Mouse (Mus musculus): Measurements from ENCODE around the gene Olfr1101. TPM values are rescaled to one million over a fixed set of nuclear protein-coding genes. Genes with fewer than 3 reads are reported as not detected.

The Olfr1101 gene
- not detected in 2 replicates for polyA plus RNA-seq (2012; rRNA removed)

DNA sequence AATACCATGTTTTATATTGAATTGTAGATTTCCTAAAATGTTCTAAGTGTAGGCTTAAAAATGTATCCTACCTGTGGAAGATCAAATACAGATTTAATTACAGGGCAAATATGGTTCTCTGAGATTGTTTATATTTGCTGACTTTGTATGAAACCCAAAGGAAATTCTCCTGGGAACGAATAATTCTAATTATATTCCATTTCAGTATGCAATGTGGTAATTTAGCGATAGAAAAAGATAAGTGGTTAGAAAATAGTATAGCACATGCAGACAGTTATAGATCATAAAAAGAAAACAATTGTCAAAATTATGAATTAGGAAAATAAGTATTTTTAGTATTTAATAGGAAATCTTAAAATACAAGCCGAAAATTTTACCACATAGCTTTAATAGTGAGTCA is at the start of gene Olfr1101:
Gene Olfr1101, minus strand, starts transcription at position 101 of the 400 bp plus-strand sequence.
- DNase-seq (ENCODE audit: low read depth): no peak
- TF ChIP-seq CTCF (IDR thresholded peaks at IDR 0.05; ENCODE audit: borderline replicate concordance, extremely low read depth, insufficient read depth, insufficient read length) (no peak), POLR2A (IDR thresholded peaks at IDR 0.05; ENCODE audit: borderline replicate concordance, extremely low read depth, insufficient read depth, insufficient read length, poor library complexity, severe bottlenecking) (no peak)

- DNase-seq (ENCODE audit: low read depth): no peak
- TF ChIP-seq CTCF (IDR thresholded peaks at IDR 0.05; ENCODE audit: borderline replicate concordance, extremely low read depth, insufficient read depth, insufficient read length) (no peak), POLR2A (IDR thresholded peaks at IDR 0.05; ENCODE audit: borderline replicate concordance, extremely low read depth, insufficient read depth, insufficient read length, poor library complexity, severe bottlenecking) (no peak)
Observed at GRCm38 (mm10) chr2:87036431-87036830, 45.4 kb upstream of the Olfr1101 start, which contains the start of gene Olfr1105. Gene Olfr1105, minus strand, starts transcription at chr2:87036531.

DNA sequence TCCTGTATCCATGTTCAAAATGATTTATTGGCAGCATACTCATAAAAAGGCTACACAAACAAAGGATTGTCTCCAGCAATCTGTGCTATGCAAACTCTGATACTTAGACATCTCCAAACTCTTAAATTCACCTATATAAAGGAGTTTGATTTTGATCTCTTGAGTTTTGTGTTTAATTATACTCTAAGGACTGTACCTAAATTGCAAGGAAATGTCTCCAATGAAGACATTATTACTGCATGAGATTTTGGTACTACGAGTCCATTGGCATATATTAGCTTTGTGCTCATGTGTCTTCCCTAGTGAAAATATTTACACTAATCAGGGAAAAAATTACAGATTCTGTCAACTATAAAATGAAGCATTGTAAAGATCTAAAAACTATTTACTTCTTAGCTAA is 36.0 kb upstream of the Olfr1101 start, which contains the start of gene Olfr1104:
Gene Olfr1104, minus strand, starts transcription at position 101 of the 400 bp plus-strand sequence.
- TF ChIP-seq POLR2A (IDR thresholded peaks at IDR 0.05; ENCODE audit: borderline replicate concordance, extremely low read depth, insufficient read depth, insufficient read length, poor library complexity, severe bottlenecking) (no peak), CTCF (IDR thresholded peaks at IDR 0.05; ENCODE audit: borderline replicate concordance, extremely low read depth, insufficient read depth, insufficient read length) (no peak)
- no peak for DNase-seq (ENCODE audit: low read depth)

DNA sequence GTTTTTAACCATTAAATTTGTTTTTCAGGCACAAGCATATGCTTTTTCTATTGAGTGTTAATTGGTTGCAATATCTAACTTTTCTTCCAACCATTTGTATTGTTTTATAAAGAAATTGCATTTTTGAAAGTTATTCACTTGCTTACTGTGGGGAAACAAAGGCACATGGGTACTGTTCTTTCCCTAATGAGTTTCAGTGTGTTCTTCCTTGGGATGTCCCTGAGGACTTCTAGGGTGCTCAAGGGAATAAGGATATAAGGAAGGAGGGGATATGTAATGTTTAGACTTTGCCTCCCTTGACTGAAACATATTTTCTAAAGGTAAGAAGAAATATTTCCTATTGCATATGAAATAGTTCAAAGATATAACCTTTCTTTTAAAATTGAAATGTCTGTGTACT is 7.1 kb upstream of the Olfr1101 start, which contains the start of gene Olfr1102:
Gene Olfr1102, plus strand, starts transcription at position 301 of the 400 bp plus-strand sequence.
- TF ChIP-seq POLR2A (IDR thresholded peaks at IDR 0.05; ENCODE audit: borderline replicate concordance, extremely low read depth, insufficient read depth, insufficient read length, poor library complexity, severe bottlenecking) (no peak), CTCF (IDR thresholded peaks at IDR 0.05; ENCODE audit: borderline replicate concordance, extremely low read depth, insufficient read depth, insufficient read length) (no peak)

DNA sequence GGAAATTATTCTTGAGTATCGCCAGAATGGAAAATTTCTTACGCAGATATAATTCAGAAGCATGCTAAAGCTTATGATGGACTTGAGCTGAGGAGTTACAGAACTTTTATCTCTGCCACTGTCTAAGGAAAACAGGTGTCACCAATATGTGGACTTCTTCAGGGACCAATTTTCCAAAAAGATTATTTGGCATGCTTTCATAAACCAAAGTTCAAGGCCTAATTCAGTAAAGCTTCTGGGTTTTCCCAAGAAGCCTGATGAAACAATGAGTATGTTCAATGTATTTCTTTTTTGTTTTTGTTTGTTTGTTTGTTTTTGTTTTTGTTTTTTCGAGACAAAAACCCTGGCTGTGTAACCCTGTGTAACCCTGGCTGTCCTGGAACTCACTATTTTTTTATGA is 11.2 kb downstream of the Olfr1101 start, which contains the start of gene Olfr1100:
Gene Olfr1100, minus strand, starts transcription at position 101 of the 400 bp plus-strand sequence.
- TF ChIP-seq POLR2A (IDR thresholded peaks at IDR 0.05; ENCODE audit: borderline replicate concordance, extremely low read depth, insufficient read depth, insufficient read length, poor library complexity, severe bottlenecking) (no peak), CTCF (IDR thresholded peaks at IDR 0.05; ENCODE audit: borderline replicate concordance, extremely low read depth, insufficient read depth, insufficient read length) (no peak)

More for the DNA sequence above, 7.1 kb upstream of the Olfr1101 start, which contains the start of gene Olfr1102:
- DNase-seq (ENCODE audit: low read depth): no peak

GRCm38 (mm10) chr2:86960593-86960992 is 30.4 kb downstream of the Olfr1101 start, which contains the start of gene Olfr1099:
Gene Olfr1099, minus strand, starts transcription at chr2:86960693.
- TF ChIP-seq POLR2A (IDR thresholded peaks at IDR 0.05; ENCODE audit: borderline replicate concordance, extremely low read depth, insufficient read depth, insufficient read length, poor library complexity, severe bottlenecking) (no peak), CTCF (IDR thresholded peaks at IDR 0.05; ENCODE audit: borderline replicate concordance, extremely low read depth, insufficient read depth, insufficient read length) (no peak)
- no peak for DNase-seq (ENCODE audit: low read depth)

More for the DNA sequence above, 11.2 kb downstream of the Olfr1101 start, which contains the start of gene Olfr1100:
- no peak for DNase-seq (ENCODE audit: low read depth)

Other genes starting within 250 kb of the Olfr1101 start
- not detected in 2 replicates for gene Olfr1090, start 232.2 kb downstream of the Olfr1101 start, polyA plus RNA-seq (2012; rRNA removed)
- not detected in 2 replicates for gene Olfr1093, start 208.7 kb downstream of the Olfr1101 start, polyA plus RNA-seq (2012; rRNA removed)
- not detected in 2 replicates for gene Olfr141, start 181.2 kb downstream of the Olfr1101 start, polyA plus RNA-seq (2012; rRNA removed)
- gene Olfr1094, start 166.6 kb downstream of the Olfr1101 start, polyA plus RNA-seq (2012; rRNA removed): not detected in 2 replicates
- not detected in 2 replicates for gene Olfr1095, start 139.5 kb downstream of the Olfr1101 start, polyA plus RNA-seq (2012; rRNA removed)
- not detected in 2 replicates for gene Gm13723, start 116.4 kb downstream of the Olfr1101 start, polyA plus RNA-seq (2012; rRNA removed)
- gene Olfr1097, start 99.0 kb downstream of the Olfr1101 start, polyA plus RNA-seq (2012; rRNA removed): not detected in 2 replicates
- gene Olfr1098, start 66.7 kb downstream of the Olfr1101 start, polyA plus RNA-seq (2012; rRNA removed): not detected in 2 replicates
- not detected in 2 replicates for gene Olfr1099, start 30.5 kb downstream of the Olfr1101 start, polyA plus RNA-seq (2012; rRNA removed)
- not detected in 2 replicates for gene Olfr1100, start 11.3 kb downstream of the Olfr1101 start, polyA plus RNA-seq (2012; rRNA removed)
- not detected in 2 replicates for gene Olfr1102, start 7.2 kb upstream of the Olfr1101 start, polyA plus RNA-seq (2012; rRNA removed)
- not detected in 2 replicates for gene Olfr1104, start 35.9 kb upstream of the Olfr1101 start, polyA plus RNA-seq (2012; rRNA removed)
- not detected in 2 replicates for gene Olfr1105, start 45.3 kb upstream of the Olfr1101 start, polyA plus RNA-seq (2012; rRNA removed)
- not detected in 2 replicates for gene Olfr1106, start 61.1 kb upstream of the Olfr1101 start, polyA plus RNA-seq (2012; rRNA removed)
- not detected in 2 replicates for gene Olfr1107, start 84.6 kb upstream of the Olfr1101 start, polyA plus RNA-seq (2012; rRNA removed)
- gene Olfr1109, start 104.8 kb upstream of the Olfr1101 start, polyA plus RNA-seq (2012; rRNA removed): not detected in 2 replicates
- gene Olfr259, start 123.3 kb upstream of the Olfr1101 start, polyA plus RNA-seq (2012; rRNA removed): not detected in 2 replicates
- not detected in 2 replicates for gene Olfr1110, start 149.1 kb upstream of the Olfr1101 start, polyA plus RNA-seq (2012; rRNA removed)
- gene Olfr1111, start 161.4 kb upstream of the Olfr1101 start, polyA plus RNA-seq (2012; rRNA removed): not detected in 2 replicates
- not detected in 2 replicates for gene Olfr1112, start 196.6 kb upstream of the Olfr1101 start, polyA plus RNA-seq (2012; rRNA removed)
- not detected in 2 replicates for gene Olfr1113, start 217.7 kb upstream of the Olfr1101 start, polyA plus RNA-seq (2012; rRNA removed)